Mouse (Mus musculus): ENCODE data around the gene Spryd3. TPM values are rescaled to one million over a fixed set of nuclear protein-coding genes. Genes with fewer than 3 reads are reported as not detected.

Gene Spryd3
- polyA plus RNA-seq, 1 experiment from 2014 or later: 10.0 TPM

DNA sequence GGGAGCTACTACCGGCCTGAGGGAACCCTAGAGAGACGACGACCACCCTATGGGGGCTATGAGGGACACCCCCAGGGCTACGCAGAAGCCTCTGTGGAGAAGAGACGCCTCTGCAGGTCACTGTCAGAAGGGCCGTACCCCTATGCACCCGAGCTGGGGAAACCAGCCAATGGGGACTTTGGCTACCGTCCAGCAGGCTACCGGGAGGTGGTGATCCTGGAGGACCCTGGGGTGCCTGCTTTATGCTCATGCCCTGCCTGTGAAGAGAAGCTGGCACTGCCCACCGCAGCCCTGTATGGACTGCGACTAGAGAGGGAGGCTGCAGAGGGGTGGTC, 24.6 kb downstream of the Spryd3 start:
- 0 out of 2 replicates have a peak, but pooled peaks cover under 1% of the 10 kb centered on the region for H3K27me3 ChIP-seq (ENCODE audit: insufficient read depth, low read length)
- H3K4me3 ChIP-seq (ENCODE audit: low read depth, low read length): no peak overlapping the region
- H3K4me2 ChIP-seq (ENCODE audit: low read depth, low read length): no peak overlapping the region
- WGBS (ENCODE audit: insufficient replicate concordance): 70% methylated on average over 11 of the region's 11 CpGs
- peaks cover 40% of the 10 kb centered on the region for H3K36me3 ChIP-seq (replicated peaks; ENCODE audit: insufficient read depth, low read length)
- H3K27ac ChIP-seq (ENCODE audit: low read depth): no peak overlapping the region
- no peak overlapping the region for H3K9ac ChIP-seq (replicated peaks)
- TF ChIP-seq CTCF (IDR thresholded peaks at IDR 0.05; ENCODE audit: low read depth) (no peak), EP300 (IDR thresholded peaks at IDR 0.05; ENCODE audit: low read depth) (no peak)
- ATAC-seq (no peak), DNase-seq (no peak)
- peaks cover 10% of the 10 kb centered on the region for H3K4me1 ChIP-seq (ENCODE audit: insufficient read depth)
- H3K9me3 ChIP-seq (ENCODE audit: low read length): no peaks in the 10 kb centered on the region

GRCm38 (mm10) chr15:102110701-102111494, 25.1 kb downstream of the Spryd3 start:
- no peaks in the 10 kb centered on the region for H3K9me3 ChIP-seq (ENCODE audit: low read length)
- peaks cover 36% of the 10 kb centered on the region for H3K36me3 ChIP-seq (replicated peaks; ENCODE audit: insufficient read depth, low read length)
- ATAC-seq: no peak
- H3K27me3 ChIP-seq (ENCODE audit: insufficient read depth, low read length): 0 out of 2 replicates have a peak, but pooled peaks cover 6% of the 10 kb centered on the region
- H3K27ac ChIP-seq (ENCODE audit: low read depth): no peak overlapping the region
- no peak overlapping the region for H3K4me3 ChIP-seq (ENCODE audit: low read depth, low read length)
- 66% methylated on average over 29 of the region's 29 CpGs for WGBS (ENCODE audit: insufficient replicate concordance)
- TF ChIP-seq CTCF (IDR thresholded peaks at IDR 0.05; ENCODE audit: low read depth): no peak
- TF ChIP-seq EP300 (IDR thresholded peaks at IDR 0.05; ENCODE audit: low read depth): no peak
- H3K4me2 ChIP-seq (ENCODE audit: low read depth, low read length): no peak overlapping the region
- no peak overlapping the region for H3K9ac ChIP-seq (replicated peaks)
- DNase-seq: no peak
- peaks cover 16% of the 10 kb centered on the region for H3K4me1 ChIP-seq (ENCODE audit: insufficient read depth)

- no peak overlapping the region for H3K9ac ChIP-seq (replicated peaks)
- no peak overlapping the region for H3K4me2 ChIP-seq (ENCODE audit: low read depth, low read length)
- H3K27ac ChIP-seq (ENCODE audit: low read depth): no peak overlapping the region
- no peak for ATAC-seq
- H3K9me3 ChIP-seq (ENCODE audit: low read length): no peaks in the 10 kb centered on the region
- DNase-seq: no peak
- H3K36me3 ChIP-seq (replicated peaks; ENCODE audit: insufficient read depth, low read length): peaks cover 33% of the 10 kb centered on the region
- 78% methylated on average over 7 of the region's 7 CpGs for WGBS (ENCODE audit: insufficient replicate concordance)
- no peak for TF ChIP-seq EP300 (IDR thresholded peaks at IDR 0.05; ENCODE audit: low read depth)
- TF ChIP-seq CTCF (IDR thresholded peaks at IDR 0.05; ENCODE audit: low read depth): no peak
- H3K4me1 ChIP-seq (ENCODE audit: insufficient read depth): peaks cover 22% of the 10 kb centered on the region
- H3K4me3 ChIP-seq (ENCODE audit: low read depth, low read length): no peak overlapping the region
- H3K27me3 ChIP-seq (ENCODE audit: insufficient read depth, low read length): 0 out of 2 replicates have a peak, but pooled peaks cover 8% of the 10 kb centered on the region
Measured at GRCm38 (mm10) chr15:102110271-102110670, 25.8 kb downstream of the Spryd3 start.

GRCm38 (mm10) chr15:102108651-102109525, 27.1 kb downstream of the Spryd3 start:
- DNase-seq: peak; percentile 76
- TF ChIP-seq CTCF (IDR thresholded peaks at IDR 0.05; ENCODE audit: low read depth) (peak; percentile 80), EP300 (IDR thresholded peaks at IDR 0.05; ENCODE audit: low read depth) (no peak)
- no peak overlapping the region for H3K9ac ChIP-seq (replicated peaks)

GRCm38 (mm10) chr15:102107689-102108573, 28.1 kb downstream of the Spryd3 start:
- Histone ChIP-seq H3K27me3 (ENCODE audit: insufficient read depth, low read length) (0 out of 2 replicates have a peak, but pooled peaks cover 8% of the 10 kb centered on the region), H3K9me3 (ENCODE audit: low read length) (no peaks in the 10 kb centered on the region), H3K4me3 (ENCODE audit: low read depth, low read length) (no peak overlapping the region), H3K9ac (replicated peaks) (no peak overlapping the region), H3K4me1 (ENCODE audit: insufficient read depth) (peaks cover 40% of the 10 kb centered on the region), H3K36me3 (replicated peaks; ENCODE audit: insufficient read depth, low read length) (peaks cover 24% of the 10 kb centered on the region), H3K27ac (ENCODE audit: low read depth) (no peak overlapping the region; the same call in 1 of the 2 replicates), H3K4me2 (ENCODE audit: low read depth, low read length) (0 out of 2 replicates have a peak overlapping the region, but pooled peaks have one; percentile 64)
- WGBS (ENCODE audit: insufficient replicate concordance): 43% methylated on average over 13 of the region's 13 CpGs
- ATAC-seq (no peak), DNase-seq (peak; percentile 78)
- no peak for TF ChIP-seq EP300 (IDR thresholded peaks at IDR 0.05; ENCODE audit: low read depth)
- TF ChIP-seq CTCF (IDR thresholded peaks at IDR 0.05; ENCODE audit: low read depth): peak; percentile 84

More at GRCm38 (mm10) chr15:102108651-102109525, 27.1 kb downstream of the Spryd3 start:
- Histone ChIP-seq H3K27me3 (ENCODE audit: insufficient read depth, low read length) (0 out of 2 replicates have a peak, but pooled peaks cover 8% of the 10 kb centered on the region), H3K4me3 (ENCODE audit: low read depth, low read length) (no peak overlapping the region), H3K4me1 (ENCODE audit: insufficient read depth) (peaks cover 31% of the 10 kb centered on the region), H3K27ac (ENCODE audit: low read depth) (no peak overlapping the region; the same call in 1 of the 2 replicates), H3K4me2 (ENCODE audit: low read depth, low read length) (no peak overlapping the region), H3K9me3 (ENCODE audit: low read length) (no peaks in the 10 kb centered on the region), H3K36me3 (replicated peaks; ENCODE audit: insufficient read depth, low read length) (peaks cover 24% of the 10 kb centered on the region)
- WGBS (ENCODE audit: insufficient replicate concordance): 49% methylated on average over 18 of the region's 18 CpGs
- ATAC-seq: no peak

All from liver, postnatal 0 days (tissue).